Mouse (Mus musculus) heart, postnatal 0 days (tissue): ENCODE results near the gene Hibch.

Source experiments
- CTCF ChIP-seq: IDR thresholded peaks from 2 replicates; pipeline ENCODE4 v1.5.1; 2016; ENCODE audit warnings: antibody characterized with exemption, control low read depth, low read depth
- EP300 ChIP-seq: IDR thresholded peaks from 2 replicates; pipeline ENCODE4 v1.6.1; 2016; ENCODE audit warnings: antibody characterized with exemption, low read depth

DNA sequence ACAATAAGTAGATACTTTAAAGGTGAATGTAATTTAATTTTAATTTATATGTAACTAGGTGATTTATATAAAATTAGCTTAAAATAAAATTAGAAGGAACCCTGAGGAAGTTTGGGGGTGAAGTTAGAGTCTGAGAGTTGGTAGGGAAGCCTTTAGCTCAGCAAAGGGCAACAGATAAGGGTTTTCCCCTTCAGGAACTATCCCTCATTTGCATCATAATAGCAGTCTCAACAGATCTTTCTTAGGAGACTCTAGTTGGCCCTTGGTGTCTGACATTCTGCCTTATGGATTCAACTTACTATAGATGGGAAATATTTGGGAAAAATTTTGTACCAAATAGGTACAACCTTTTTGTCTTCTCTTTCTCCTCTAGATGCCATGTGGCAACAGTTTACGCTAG, 19.5 kb downstream of the Hibch start:
- no peak for TF ChIP-seq CTCF
- TF ChIP-seq EP300, result no peak
